Mouse (Mus musculus) liver, adult 2 months (tissue): ENCODE results near the gene Prkca. TPM values are rescaled to one million over a fixed set of nuclear protein-coding genes. Genes with fewer than 3 reads are reported as not detected.

ENCODE experiments used
- DNase-seq: peaks from one replicate; pipeline ENCODE4 v3.0.0-alpha.2; 2011; ENCODE audit warnings: low read depth, low spot score; ENCODE audit errors: extremely low read depth
- H3K27ac ChIP-seq: fragments of 200-500 bp; replicated peaks from 2 replicates; pipeline ENCODE4 v1.5.1; 2012; ENCODE audit warnings: low read depth, mild to moderate bottlenecking, control low read depth, inconsistent platforms, low read length; ENCODE audit not compliant: insufficient read depth
- H3K27me3 ChIP-seq: fragments of 200-500 bp; 2 replicates; pipeline ENCODE4 v1.6.1; 2012; ENCODE audit warnings: mild to moderate bottlenecking, moderate library complexity, low read length, inconsistent platforms; ENCODE audit not compliant: control insufficient read depth, insufficient read depth
- H3K36me3 ChIP-seq: fragments of 200-500 bp; 2 replicates; pipeline ENCODE4 v1.6.1; 2012; ENCODE audit warnings: low read length, inconsistent platforms; ENCODE audit not compliant: control insufficient read depth, insufficient read depth
- H3K4me1 ChIP-seq: fragments of 200-500 bp; 2 replicates; pipeline ENCODE4 v1.6.1; 2011; ENCODE audit warnings: low read length; ENCODE audit not compliant: control insufficient read depth, insufficient read depth
- H3K4me3 ChIP-seq: fragments of 200-500 bp; 2 replicates; pipeline ENCODE4 v1.5.1; 2011; ENCODE audit warnings: low read depth, mild to moderate bottlenecking, control low read depth, low read length, moderate library complexity; ENCODE audit not compliant: insufficient read depth
- H3K79me2 ChIP-seq: fragments of 200-500 bp; 2 replicates; pipeline ENCODE4 v1.6.1; 2012; ENCODE audit warnings: inconsistent platforms, mild to moderate bottlenecking, low read length, moderate library complexity; ENCODE audit not compliant: control insufficient read depth, insufficient read depth
- H3K9ac ChIP-seq: fragments of 200-500 bp; 2 replicates; pipeline ENCODE4 v1.6.1; 2012; ENCODE audit warnings: low read depth, mild to moderate bottlenecking, control low read depth, inconsistent platforms, low read length
- CTCF ChIP-seq: fragments of 200-500 bp; IDR thresholded peaks from 2 replicates; pipeline ENCODE4 v1.5.1; 2011; ENCODE audit warnings: low read depth, low read length, control low read depth
- POLR2A ChIP-seq: fragments of 200-500 bp; IDR thresholded peaks from 2 replicates; pipeline ENCODE4 v1.6.1; 2011; ENCODE audit warnings: low read length, control low read depth; ENCODE audit not compliant: insufficient read depth; ENCODE audit errors: extremely low read depth
- WGBS: fragments of 180-500 bp; shearing (Covaris S2); methylation state at CpG from one replicate; pipeline ENCODE4 v1.1.7; 2018; 5-methylcytosine and 5-hydroxymethylcytosine counted together
- polyA plus RNA-seq: library from polyadenylated mRNA; depleted of rRNA; stranded (reverse); fragments of >200 nt; gene quantifications from 2 replicates; pipeline ENCODE4 v1.2.3, GENCODE M21; 2012
- total RNA-seq: library from RNA; depleted of rRNA; stranded (reverse); fragments of >200 nt; gene quantifications from 2 replicates; pipeline ENCODE4 v1.2.3, GENCODE M21; 2014

Gene Prkca
- total and polyA plus RNA-seq, 2 experiments = 2.8 to 4.3 TPM

DNA sequence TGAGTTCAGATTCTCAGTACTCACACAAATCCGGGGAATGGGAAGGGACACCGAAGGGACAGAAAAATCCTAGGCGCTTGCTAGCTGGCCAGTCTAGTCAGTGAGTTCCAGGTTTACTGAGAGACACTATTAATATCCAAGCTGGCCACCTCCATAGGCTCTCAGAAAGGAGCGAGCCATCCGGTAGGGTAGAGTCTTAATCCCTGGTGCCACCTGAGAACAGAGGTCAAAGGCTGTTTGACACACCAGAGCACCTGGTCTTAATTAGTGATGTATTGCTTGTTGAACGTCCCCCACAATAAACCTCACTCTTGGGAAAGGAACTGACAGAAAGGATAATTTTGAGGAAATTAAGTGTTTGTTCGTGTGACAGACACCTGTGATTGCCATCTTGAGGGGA lies 133.0 kb downstream of the Prkca start:
- no peaks in the 10 kb centered on the region for H3K36me3 ChIP-seq
- no peak overlapping the region for H3K27ac ChIP-seq
- 83% methylated on average over 7 of the region's 7 CpGs for WGBS
- no peak overlapping the region for H3K9ac ChIP-seq
- no peak for DNase-seq
- TF ChIP-seq POLR2A (no peak), CTCF (no peak)
- no peaks in the 10 kb centered on the region for H3K4me1 ChIP-seq
- H3K4me3 ChIP-seq = no peak overlapping the region
- H3K79me2 ChIP-seq = no peaks in the 10 kb centered on the region
- H3K27me3 ChIP-seq = no peaks in the 10 kb centered on the region

- WGBS = 96% methylated on average over 2 of the region's 2 CpGs
- Histone ChIP-seq H3K9ac (no peak overlapping the region), H3K4me3 (no peak overlapping the region), H3K4me1 (no peaks in the 10 kb centered on the region), H3K79me2 (no peaks in the 10 kb centered on the region), H3K36me3 (no peaks in the 10 kb centered on the region), H3K27ac (no peak overlapping the region), H3K27me3 (no peaks in the 10 kb centered on the region)
- no peak for DNase-seq
- TF ChIP-seq POLR2A (no peak), CTCF (no peak)
Measured at GRCm38 (mm10) chr11:108206602-108207001, 137.1 kb downstream of the Prkca start.

DNA sequence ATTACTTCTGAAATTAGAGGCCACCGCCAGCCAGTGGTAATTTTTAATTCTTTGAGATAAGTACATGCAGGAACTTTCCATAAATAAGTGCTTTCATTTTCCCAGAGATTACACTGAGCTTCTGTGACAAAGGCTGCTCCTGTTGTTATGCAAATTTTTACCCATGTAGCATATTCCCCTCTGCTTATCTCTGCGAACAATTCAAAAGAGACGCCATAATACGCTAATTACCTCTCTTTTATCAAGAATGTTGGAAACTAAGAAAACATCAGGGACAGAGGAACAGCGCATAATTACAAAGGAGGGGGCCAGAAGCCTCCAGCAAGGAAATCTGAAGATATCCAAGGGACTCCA lies 138.9 kb downstream of the Prkca start:
- Histone ChIP-seq H3K9ac (no peak overlapping the region), H3K27me3 (no peaks in the 10 kb centered on the region), H3K79me2 (no peaks in the 10 kb centered on the region), H3K4me3 (no peak overlapping the region), H3K4me1 (no peaks in the 10 kb centered on the region), H3K27ac (no peak overlapping the region), H3K36me3 (no peaks in the 10 kb centered on the region)
- TF ChIP-seq CTCF = no peak
- no peak for TF ChIP-seq POLR2A
- no peak for DNase-seq
- 80% methylated on average over 5 of the region's 5 CpGs for WGBS

DNA sequence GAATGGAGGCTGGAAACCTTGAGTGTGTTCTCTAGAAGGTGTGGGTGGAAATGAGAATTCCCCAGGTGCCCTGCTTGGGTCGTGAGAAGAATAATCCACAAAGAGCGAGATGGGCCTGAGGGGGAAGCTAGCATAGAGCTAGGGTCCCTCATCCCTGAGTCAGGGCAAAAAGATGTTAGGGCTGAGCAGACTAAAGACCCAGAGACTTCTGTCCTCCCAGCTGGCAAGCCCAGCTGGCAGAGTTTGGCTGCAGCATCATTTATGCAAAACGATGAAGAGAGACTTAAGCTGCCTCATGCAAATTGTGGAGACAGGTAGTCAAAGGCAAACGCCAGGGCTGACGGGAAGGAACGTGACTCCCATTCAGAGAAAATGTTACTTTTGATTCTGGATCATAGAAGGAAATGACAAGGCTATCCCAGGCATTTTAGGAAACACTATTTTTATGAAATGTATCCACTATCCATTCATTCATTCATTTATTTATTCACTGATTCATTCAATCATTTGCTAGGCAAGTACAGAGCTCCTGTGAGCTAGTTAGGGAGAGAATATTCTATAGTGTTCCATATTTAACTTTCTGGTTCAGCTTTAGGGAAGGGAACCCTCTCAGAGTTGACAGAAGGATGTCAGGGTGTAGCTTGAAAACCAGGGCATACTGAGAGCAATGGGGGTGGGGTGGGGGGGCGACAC lies 139.4 kb downstream of the Prkca start:
- TF ChIP-seq CTCF = no peak
- TF ChIP-seq POLR2A = no peak
- H3K9ac ChIP-seq = no peak overlapping the region
- DNase-seq = no peak
- no peak overlapping the region for H3K4me3 ChIP-seq
- no peaks in the 10 kb centered on the region for H3K36me3 ChIP-seq
- no peak overlapping the region for H3K27ac ChIP-seq
- no peaks in the 10 kb centered on the region for H3K79me2 ChIP-seq
- H3K27me3 ChIP-seq = no peaks in the 10 kb centered on the region
- no peaks in the 10 kb centered on the region for H3K4me1 ChIP-seq
- 91% methylated on average over 7 of the region's 7 CpGs for WGBS

- H3K27me3 ChIP-seq = no peaks in the 10 kb centered on the region
- WGBS = 96% methylated on average over 7 of the region's 7 CpGs
- H3K4me3 ChIP-seq = no peak overlapping the region
- H3K27ac ChIP-seq = no peak overlapping the region
- no peak overlapping the region for H3K9ac ChIP-seq
- TF ChIP-seq POLR2A = no peak
- TF ChIP-seq CTCF = no peak
- peaks cover 9% of the 10 kb centered on the region for H3K4me1 ChIP-seq
- H3K79me2 ChIP-seq = no peaks in the 10 kb centered on the region
- no peak for DNase-seq
- no peaks in the 10 kb centered on the region for H3K36me3 ChIP-seq
Measured at GRCm38 (mm10) chr11:108202835-108203234, 140.9 kb downstream of the Prkca start.

DNA sequence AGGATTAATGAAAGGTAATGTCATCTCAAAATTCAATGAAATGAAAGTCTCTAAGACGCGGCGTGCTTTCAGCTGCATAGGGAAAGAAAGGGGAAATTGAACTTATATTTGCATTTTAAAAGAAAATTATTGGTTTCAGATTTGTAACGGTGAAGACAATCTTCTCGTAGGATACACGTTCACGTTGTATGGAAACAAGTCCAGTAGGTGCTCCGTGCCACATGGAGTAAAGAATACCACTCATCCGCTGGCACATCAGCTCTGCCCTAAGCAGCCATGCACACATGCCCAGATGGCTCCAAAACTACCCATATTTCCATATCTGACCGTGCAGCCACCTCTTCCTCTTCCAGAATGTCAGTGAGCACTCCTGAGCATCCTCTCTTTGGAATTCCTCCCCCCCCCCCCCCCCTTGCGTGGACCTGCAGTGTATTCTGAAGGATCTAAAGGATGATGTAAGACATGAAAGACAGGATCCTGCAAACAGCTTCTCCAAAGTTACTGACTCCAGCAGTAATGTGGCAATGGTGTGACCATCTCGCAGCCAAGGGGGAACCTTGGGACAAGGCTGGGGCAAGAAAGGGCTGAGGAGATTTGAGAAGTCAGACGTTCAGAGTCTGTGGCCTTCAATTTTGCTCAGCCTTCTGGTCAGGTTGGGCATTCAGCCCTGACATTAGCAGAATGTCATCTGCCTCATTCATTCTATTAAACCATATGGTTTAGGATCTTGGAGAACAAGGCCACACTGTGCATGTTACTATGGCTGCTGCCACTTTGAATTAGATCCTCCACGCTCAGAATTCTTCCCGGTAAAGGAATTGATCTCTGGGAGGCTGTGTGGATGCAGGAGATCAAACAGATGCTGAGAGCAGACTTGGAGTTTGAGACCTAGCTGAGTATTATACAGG lies 142.8 kb downstream of the Prkca start:
- WGBS = 96% methylated on average over 14 of the region's 15 CpGs
- Histone ChIP-seq H3K79me2 (no peaks in the 10 kb centered on the region), H3K9ac (no peak overlapping the region), H3K4me1 (peaks cover 16% of the 10 kb centered on the region), H3K27ac (no peak overlapping the region), H3K27me3 (no peaks in the 10 kb centered on the region), H3K4me3 (no peak overlapping the region), H3K36me3 (no peaks in the 10 kb centered on the region)
- TF ChIP-seq POLR2A (no peak), CTCF (no peak)
- no peak for DNase-seq
